Mouse (Mus musculus) kidney, adult 9 months (tissue): ENCODE data around the gene Dtx3.
"Not testable (repeated sequence)": the region's sequence is repeated elsewhere in the genome, so short reads cannot be mapped to it uniquely, and the experiment has no call there.

Source experiments
- DNase-seq: peaks from one replicate; pipeline ENCODE4 v3.0.0; 2022

The Dtx3 gene

DNA sequence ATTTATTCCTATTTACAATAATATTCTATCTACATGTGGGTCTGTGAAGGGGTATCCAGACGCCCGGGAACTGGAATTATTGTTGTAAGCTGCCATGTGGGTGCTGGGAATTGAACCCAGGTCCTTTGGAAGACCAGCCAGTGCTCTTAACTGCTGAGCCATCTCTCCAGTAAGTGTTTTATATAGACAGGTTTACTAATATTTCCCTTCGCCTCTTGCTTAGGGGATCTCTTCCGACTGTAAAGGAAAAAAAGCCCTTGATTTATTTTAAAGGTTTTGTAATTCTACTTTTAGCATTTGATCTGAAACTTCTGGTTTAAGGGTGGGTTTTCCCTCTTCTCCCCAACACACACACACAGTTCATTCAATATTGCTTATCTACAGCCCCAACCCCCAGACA, 31.3 kb downstream of the Dtx3 start:
- DNase-seq, result no peak

DNA sequence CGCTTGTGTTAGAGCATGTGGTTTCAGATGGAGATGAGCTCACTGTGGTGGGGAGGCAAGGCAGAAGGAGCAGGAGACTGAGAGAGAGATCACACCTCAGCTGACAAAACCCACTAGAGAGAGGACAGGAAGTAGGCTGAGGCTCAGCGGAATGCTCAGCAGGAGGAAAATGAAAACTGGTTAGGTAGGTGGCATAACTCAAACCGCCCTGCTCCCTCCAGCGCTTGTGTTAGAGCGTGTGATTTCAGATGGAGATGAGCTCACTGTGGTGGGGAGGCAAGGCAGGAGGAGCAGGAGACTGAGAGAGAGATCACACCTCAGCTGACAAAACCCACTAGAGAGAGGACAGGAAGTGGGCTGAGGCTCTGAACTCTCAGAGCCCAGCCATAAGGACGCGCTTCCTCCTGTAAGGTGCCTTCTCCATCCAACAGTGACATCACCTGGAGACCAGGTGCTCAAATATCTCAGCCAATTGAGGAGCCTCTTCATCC, 32.7 kb downstream of the Dtx3 start:
- DNase-seq, result not testable (repeated sequence)

DNA sequence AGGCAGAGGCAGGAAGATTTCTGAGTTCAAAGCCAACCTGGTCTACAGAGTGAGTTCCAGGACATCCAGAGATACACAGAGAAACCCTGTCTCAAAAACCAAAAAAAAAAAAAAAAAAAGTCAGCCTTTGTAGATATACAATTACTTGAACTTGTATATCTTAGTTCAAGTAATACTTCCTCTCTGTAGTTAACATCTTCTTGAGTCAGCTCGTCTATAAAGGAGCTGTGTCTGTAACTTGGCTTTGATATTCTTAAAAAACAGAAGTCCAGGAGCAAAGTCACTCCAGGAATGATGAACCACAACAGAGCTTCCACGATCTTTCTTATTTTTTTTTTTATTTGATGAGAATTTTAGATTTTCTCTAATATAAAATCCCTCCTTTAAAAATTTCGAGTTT, 34.8 kb downstream of the Dtx3 start:
- DNase-seq, result no peak

DNA sequence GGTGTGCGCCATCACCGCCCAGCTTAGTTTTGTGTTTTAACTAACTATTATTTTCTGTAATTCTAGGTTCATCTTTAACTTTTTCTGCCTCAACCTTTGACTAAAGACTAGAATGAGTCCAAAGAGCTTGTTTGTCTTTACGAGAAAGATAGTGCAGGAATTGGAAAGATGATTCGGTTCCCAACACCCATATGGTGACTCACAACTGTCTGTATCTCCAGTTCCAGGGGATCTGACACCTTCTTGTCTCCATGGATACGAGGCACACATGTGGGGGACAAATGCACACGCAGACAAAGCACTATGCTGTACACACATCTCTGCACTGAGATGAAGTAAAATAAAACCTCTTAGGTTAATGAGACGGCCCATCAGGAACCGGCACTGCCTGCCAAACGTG, 35.4 kb downstream of the Dtx3 start:
- peak; percentile 43 for DNase-seq

- no peak for DNase-seq
These were observed 37.1 kb downstream of the Dtx3 start for GRCm38 (mm10) chr10:127158471-127158870.

GRCm38 (mm10) chr10:127156511-127156910, 39.0 kb downstream of the Dtx3 start:
- DNase-seq, result no peak

DNA sequence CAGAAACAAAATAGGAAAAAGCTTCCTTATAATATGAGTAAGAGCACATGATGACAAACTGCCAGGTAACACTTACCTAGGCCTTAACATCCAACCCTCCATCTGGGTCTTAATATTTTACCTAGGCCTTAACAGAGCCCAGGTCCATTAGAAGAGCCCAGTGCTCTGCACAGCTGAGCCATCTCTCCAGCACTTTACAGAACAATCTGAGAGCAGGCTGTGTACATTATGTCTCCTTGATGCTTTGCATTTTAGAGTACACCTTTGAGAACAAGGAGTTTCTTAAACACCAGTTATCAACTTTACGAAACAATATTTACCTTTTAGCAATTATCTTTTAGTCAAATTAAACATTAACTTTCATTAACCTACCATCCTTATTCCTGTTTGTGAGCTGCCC, 39.4 kb downstream of the Dtx3 start:
- DNase-seq, result no peak

DNA sequence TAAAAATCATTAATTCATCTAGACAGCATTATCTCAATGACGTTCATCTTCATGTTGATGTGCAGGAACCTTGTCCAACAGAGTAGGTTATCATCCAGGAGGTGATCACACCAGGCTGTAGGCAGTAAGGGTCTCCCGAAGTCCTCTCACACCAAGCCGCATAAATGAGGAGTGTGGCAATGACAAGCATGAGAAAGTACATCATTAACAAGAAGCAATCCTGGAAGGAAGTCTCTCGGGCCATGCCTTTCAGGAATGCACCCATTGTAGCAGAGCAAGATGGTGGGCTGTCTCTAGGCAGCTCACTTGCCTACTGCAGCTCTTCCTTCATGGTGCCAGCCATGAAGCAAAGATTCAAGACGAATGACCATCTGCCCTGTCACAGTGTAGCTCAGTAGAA, 40.9 kb downstream of the Dtx3 start:
- DNase-seq, result peak; percentile 38

- peak; percentile 67 for DNase-seq
These were observed 41.3 kb downstream of the Dtx3 start for GRCm38 (mm10) chr10:127154241-127154640.

GRCm38 (mm10) chr10:127153323-127153722, 42.2 kb downstream of the Dtx3 start:
- no peak for DNase-seq

DNA sequence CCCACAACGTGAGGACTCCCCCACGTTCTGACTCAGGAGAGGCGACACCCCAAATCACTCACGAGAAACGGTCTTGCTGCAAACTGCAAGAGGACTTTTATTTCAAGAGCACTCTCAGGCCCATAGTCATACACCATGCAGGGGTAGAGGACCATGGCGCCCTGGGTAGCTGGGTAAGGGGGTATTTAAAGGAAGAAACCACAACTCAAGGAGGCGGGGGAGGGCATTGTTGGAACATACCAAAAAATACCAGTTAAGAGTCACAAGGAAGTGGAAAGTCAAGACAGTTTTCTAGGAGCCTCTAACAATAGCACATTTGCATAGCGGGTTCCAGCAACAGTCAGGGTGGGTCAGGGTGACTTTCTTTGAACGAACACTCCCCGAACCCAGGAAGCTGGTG, 43.0 kb downstream of the Dtx3 start:
- DNase-seq, result not testable (repeated sequence)

DNA sequence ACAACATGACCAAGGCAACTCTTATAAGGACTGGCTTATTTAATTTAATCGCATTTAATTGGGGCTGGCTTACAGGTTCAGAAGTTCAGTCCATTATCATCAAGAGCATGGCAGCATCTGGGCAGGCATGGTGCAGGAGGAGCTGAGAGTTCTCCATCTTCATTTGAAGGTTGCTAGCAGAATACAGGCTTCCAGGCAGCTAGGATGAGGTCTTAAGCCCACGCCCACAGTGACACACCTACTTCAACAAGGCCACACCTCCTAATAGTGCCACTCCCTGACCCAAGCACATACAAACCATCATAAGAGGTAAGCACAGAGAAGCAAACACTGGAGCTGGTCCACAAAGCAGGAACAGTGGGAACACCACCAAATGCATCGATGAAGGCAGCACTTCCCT, 44.3 kb downstream of the Dtx3 start:
- DNase-seq, result not testable (repeated sequence)

DNA sequence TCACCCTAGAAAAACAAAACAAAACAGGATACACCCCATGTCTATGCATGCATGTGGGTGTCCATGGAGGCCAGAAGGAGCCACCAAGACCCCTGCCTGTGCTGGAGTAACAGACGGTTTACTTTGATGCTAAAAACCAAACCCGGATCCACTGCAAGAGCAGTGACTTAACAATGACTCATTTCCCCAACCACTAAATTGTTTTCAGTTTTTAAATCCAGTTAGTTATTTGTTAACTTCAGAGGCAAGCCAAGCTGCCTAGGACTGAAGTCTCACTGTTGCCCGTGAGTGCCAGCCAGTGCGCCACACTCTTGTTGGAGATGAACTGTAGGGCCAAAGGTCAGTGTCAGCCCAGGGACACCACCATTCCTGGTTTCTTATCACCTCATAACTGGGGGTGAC, 45.1 kb downstream of the Dtx3 start:
- DNase-seq, result peak; percentile 87

GRCm38 (mm10) chr10:127147135-127147534, 48.4 kb downstream of the Dtx3 start:
- peak; percentile 55 for DNase-seq

GRCm38 (mm10) chr10:127145303-127145702, 50.2 kb downstream of the Dtx3 start:
- DNase-seq, result no peak

DNA sequence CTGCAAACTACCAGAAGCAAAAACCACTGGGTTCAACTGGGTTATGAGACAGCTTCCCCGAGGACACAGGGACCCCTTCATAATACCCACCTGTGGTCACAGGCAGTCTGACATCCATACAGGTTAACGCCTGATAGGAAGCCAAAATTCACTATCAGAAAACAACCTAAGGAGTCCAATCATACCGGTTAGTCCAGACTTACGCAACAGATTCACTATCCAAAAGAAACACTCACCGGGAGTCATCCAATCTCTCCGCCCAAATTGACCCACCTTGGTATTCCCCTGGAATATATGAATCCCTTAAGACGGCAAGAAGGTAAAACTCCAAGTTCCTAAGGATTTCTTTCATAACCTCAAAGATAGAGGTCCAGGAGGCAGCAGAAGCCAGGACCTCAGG, 51.0 kb downstream of the Dtx3 start:
- DNase-seq, result no peak

- no peak for DNase-seq
These were observed 52.3 kb downstream of the Dtx3 start for GRCm38 (mm10) chr10:127143228-127143627.

DNA sequence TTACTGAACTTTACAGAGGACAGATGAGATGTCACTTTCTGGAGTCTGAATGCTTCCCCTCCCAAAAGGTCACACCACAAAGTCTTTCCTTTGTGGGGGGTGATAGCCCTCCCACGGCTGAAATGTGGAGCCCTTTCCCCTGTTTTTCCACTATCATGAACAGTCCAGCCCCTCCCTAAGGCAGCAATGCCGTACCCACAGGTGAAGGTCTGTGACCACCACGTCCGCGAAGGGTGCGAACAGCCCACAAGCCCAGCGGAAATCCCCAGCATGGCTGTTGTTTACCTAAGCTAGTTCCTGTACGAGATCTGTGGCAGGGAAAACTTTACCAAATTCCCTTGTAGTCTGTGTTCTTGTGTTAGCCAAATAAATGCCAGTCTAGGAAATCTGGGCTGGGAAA, 54.0 kb downstream of the Dtx3 start:
- no peak for DNase-seq

DNA sequence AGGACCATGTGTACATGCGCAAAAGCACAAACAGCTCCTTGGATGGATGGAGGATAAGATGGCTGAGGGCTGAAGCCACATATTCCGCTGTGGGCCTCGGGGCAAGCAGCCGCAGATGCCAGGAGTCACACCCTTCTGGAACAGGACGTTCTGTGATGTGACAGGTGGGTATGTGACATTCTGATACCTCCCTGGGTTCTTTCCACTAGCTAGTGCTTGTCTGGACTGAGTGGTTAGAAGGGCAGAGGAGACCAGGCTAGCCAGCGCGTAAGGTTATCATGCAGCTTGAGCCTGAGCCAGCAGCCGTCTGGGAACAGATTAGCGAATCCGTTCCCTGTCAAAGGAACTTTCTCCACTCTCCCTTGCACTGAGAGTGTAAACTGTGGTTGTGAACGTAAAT, 54.6 kb downstream of the Dtx3 start:
- DNase-seq, result no peak
